Mouse (Mus musculus) ES-Bruce4 (cell line): ENCODE data around the gene Camta2.

ENCODE experiments used
- CTCF ChIP-seq: IDR thresholded peaks from one replicate; pipeline ENCODE4 v1.8.1; 2011; ENCODE audit warnings: low read depth, low read length
- POLR2A ChIP-seq: IDR thresholded peaks from one replicate; pipeline ENCODE4 v1.8.1; 2011; ENCODE audit warnings: low read length; ENCODE audit not compliant: insufficient read depth

DNA sequence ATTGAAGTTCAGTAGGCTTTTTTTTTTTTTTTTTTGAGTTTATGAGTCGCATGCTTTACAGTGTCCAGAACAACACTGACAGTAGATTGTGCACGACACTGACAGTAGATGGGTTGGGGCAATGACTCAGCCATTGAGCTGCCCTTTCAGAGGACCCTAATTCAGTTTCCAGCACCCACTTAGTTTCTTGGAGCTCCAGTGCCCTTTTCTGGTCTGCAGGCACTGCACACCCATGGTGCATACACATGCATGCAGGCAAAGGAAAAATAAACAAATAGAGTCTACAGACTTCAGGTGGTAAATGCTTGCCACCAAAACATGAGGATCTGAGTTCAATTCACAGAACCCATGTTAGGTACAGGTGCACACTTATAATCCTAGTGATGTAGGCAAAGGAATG lies 38.7 kb upstream of the Camta2 start:
- no peak for TF ChIP-seq CTCF
- no peak for TF ChIP-seq POLR2A
